In the genomic region with DNA sequence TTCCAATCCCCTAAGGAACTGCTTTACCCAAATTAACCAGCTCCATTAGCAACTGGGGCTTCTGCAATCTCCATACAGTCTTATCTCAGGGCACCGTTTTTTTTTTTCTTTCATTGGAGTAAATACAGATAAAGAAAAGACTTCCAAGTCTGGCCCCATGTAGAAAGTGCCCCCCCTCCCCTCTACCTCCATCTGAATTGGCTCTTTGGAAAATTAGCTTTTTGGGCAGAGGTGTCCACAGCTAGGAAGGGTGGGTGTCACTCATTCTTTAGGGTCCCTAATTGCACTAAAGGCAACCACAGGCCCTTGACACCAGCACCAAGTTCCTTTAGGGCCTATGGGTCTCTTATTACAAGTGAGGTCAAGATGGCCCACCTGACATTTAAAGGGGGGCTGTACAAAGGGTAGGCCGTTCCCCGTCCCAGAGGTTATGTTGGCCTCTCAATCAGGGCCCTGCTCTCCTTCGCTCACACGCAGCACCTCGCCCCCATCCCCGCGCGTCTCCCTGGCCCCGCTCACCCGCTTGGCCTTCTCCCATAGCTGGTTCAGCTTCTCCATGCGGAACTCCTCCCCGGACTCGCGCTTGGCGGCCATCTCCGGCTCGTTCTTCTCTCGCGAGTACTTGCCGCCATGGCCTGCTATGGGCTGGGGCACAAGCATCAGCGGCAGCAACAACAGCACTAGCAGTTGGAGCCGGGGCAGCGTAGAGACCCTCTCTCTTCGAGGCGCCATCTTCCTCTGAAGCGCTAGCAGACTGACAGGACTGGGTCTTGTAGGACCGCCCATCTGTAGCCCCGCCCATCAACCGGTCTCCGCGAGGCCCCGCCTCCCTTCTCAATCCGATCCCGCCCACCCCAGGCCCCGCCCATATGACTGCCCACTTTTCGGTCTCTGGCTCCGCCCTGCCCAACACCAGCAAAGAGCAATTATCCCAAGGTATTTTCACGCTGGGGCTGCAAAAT, we compare ENCODE assay signal across 8 mouse cellular contexts. TPM values are rescaled to one million over a fixed set of nuclear protein-coding genes. Genes with fewer than 3 reads are reported as not detected.
DNase-seq lines count a peak whose midpoint lies in the region; ATAC-seq and TF ChIP-seq lines count a peak whose summit lies in the region.

Gene Lrpap1, minus strand, starts transcription at position 807 of the 962 bp plus-strand sequence.

- WGBS in forebrain, embryonic 16.5 days: under 1% methylated on average over 37 of the region's 39 CpGs
- WGBS in lung, embryonic 14.5 days: under 1% methylated on average over 39 of the region's 39 CpGs
- under 1% methylated on average over 39 of the region's 39 CpGs for whole genome bisulfite sequencing in olfactory bulb, adult 2 months
- under 1% methylated on average over 39 of the region's 39 CpGs for WGBS in thymus, adult 2 months

- H3K9me3 ChIP-seq in G1E (replicated peaks): no peaks in the 10 kb centered on the region
- H3K9me3 ChIP-seq in forebrain, embryonic 16.5 days (ENCODE audit: control insufficient read depth, low read length): no peaks in the 10 kb centered on the region
- no peaks in the 10 kb centered on the region for H3K9me3 ChIP-seq in lung, embryonic 14.5 days (ENCODE audit: low read depth, low read length)

- ATAC-seq in G1E (ENCODE audit: extremely low read depth, insufficient number of reproducible peaks, low FRiP score, poor library complexity, severe bottlenecking): peak; percentile 86
- peak; percentile 96 for ATAC-seq in forebrain, embryonic 16.5 days
- ATAC-seq in lung, embryonic 14.5 days (ENCODE audit: insufficient read depth): peak; percentile 94

- peak; percentile 79 for DNase-seq in G1E (ENCODE audit: low spot score)
- DNase-seq in cerebellum, adult 18-20 months: peak; percentile 91 to 92
- DNase-seq in heart, postnatal 36 days: peak; percentile 90 to 91
- DNase-seq in layer of hippocampus, adult 2 months (ENCODE audit: low spot score in 2 of 2): peak; percentile 89 to 91
- DNase-seq in lung, embryonic 14.5 days: peak; percentile 95
- peak; percentile 85 for DNase-seq in thymus, adult 2 months

- H3K4me2 ChIP-seq in forebrain, embryonic 16.5 days (ENCODE audit: low read length): peak within 1 kb of the TSS; percentile 63
- peak within 1 kb of the TSS; percentile 75 for H3K4me2 ChIP-seq in lung, embryonic 14.5 days

- H3K27me3 ChIP-seq in G1E (ENCODE audit: insufficient read depth, low read length): peaks cover 22% of the 10 kb centered on the region
- no peaks in the 10 kb centered on the region; the same call in 1 of the 2 replicates for H3K27me3 ChIP-seq in forebrain, embryonic 16.5 days (replicated peaks; ENCODE audit: control insufficient read depth, insufficient read depth, low read length)
- H3K27me3 ChIP-seq in lung, embryonic 14.5 days (ENCODE audit: insufficient read depth, low read length): no peaks in the 10 kb centered on the region
- no peaks in the 10 kb centered on the region for H3K27me3 ChIP-seq in thymus, adult 2 months (ENCODE audit: control insufficient read depth, insufficient read depth, low read length)

- TF ChIP-seq POLR2A in olfactory bulb, adult 2 months (IDR thresholded peaks at IDR 0.05; ENCODE audit: insufficient read depth, low read depth, low read length): peak; percentile 95
- peak; percentile 74 for TF ChIP-seq POLR2A in thymus, adult 2 months (IDR thresholded peaks at IDR 0.05; ENCODE audit: control insufficient read depth, extremely low read depth, insufficient read depth, low read length, poor library complexity)

- peak within 1 kb of the TSS; percentile 73 for H3K27ac ChIP-seq in forebrain, embryonic 16.5 days (ENCODE audit: low read length)
- peak within 1 kb of the TSS; percentile 84 for H3K27ac ChIP-seq in layer of hippocampus, adult 2 months
- peak within 1 kb of the TSS; percentile 78 for H3K27ac ChIP-seq in lung, embryonic 14.5 days (ENCODE audit: low read depth)
- H3K27ac ChIP-seq in olfactory bulb, adult 2 months (ENCODE audit: insufficient read depth, low read depth, low read length): peak within 1 kb of the TSS; percentile 62
- H3K27ac ChIP-seq in thymus, adult 2 months (ENCODE audit: control insufficient read depth, insufficient read depth, low read length): no peak within 1 kb of the TSS

- intact Hi-C loops in heart, postnatal 36 days (cut with DNase I): loop anchor here (10.0 kb wide), 1 partner anchor 580 kb away; the partner anchor contains the start of gene Sh3bp2

- H3K9ac ChIP-seq in forebrain, embryonic 16.5 days (replicated peaks; ENCODE audit: low read depth, low read length): peak within 1 kb of the TSS; percentile 89
- peak within 1 kb of the TSS; percentile 70 for H3K9ac ChIP-seq in lung, embryonic 14.5 days

- peak within 1 kb of the TSS; percentile 80 for H3K4me3 ChIP-seq in G1E (ENCODE audit: low read depth, low read length)
- H3K4me3 ChIP-seq in forebrain, embryonic 16.5 days (replicated peaks; ENCODE audit: low read length): peak within 1 kb of the TSS; percentile 80
- peak within 1 kb of the TSS; percentile 86 for H3K4me3 ChIP-seq in layer of hippocampus, adult 2 months
- H3K4me3 ChIP-seq in lung, embryonic 14.5 days (ENCODE audit: low read depth, low read length): peak within 1 kb of the TSS; percentile 78
- H3K4me3 ChIP-seq in olfactory bulb, adult 2 months (ENCODE audit: insufficient read depth, low read depth, low read length): peak within 1 kb of the TSS; percentile 95
- H3K4me3 ChIP-seq in thymus, adult 2 months (ENCODE audit: control insufficient read depth, insufficient read depth, low read length): peak within 1 kb of the TSS; percentile 67

- peaks cover 21% of the 10 kb centered on the region for H3K4me1 ChIP-seq in G1E (ENCODE audit: insufficient read depth, low read depth, low read length)
- peaks cover 25% of the 10 kb centered on the region for H3K4me1 ChIP-seq in forebrain, embryonic 16.5 days (replicated peaks; ENCODE audit: control insufficient read depth, insufficient read depth, low read length)
- peaks cover 7% of the 10 kb centered on the region; the same call in 1 of the 2 replicates for H3K4me1 ChIP-seq in lung, embryonic 14.5 days (ENCODE audit: insufficient read depth)
- peaks cover 19% of the 10 kb centered on the region for H3K4me1 ChIP-seq in olfactory bulb, adult 2 months (ENCODE audit: control insufficient read depth, insufficient read depth, low read length)
- peaks cover 18% of the 10 kb centered on the region for H3K4me1 ChIP-seq in thymus, adult 2 months (replicated peaks; ENCODE audit: control insufficient read depth, insufficient read depth, low read length)

- TF ChIP-seq CTCF in G1E (IDR thresholded peaks at IDR 0.05; ENCODE audit: low read depth, low read length): no peak
- no peak for TF ChIP-seq CTCF in layer of hippocampus, adult 2 months (conservative IDR thresholded peaks at IDR 0.05)
- no peak for TF ChIP-seq CTCF in lung, embryonic 14.5 days (IDR thresholded peaks at IDR 0.05; ENCODE audit: low read depth)
- no peak for TF ChIP-seq CTCF in olfactory bulb, adult 2 months (IDR thresholded peaks at IDR 0.05; ENCODE audit: insufficient read depth, low read depth, low read length)
- peak; percentile 41; the same call in 1 of the 2 replicates for TF ChIP-seq CTCF in thymus, adult 2 months (IDR thresholded peaks at IDR 0.05; ENCODE audit: borderline replicate concordance, control insufficient read depth, extremely low read depth, insufficient read depth, low read length, poor library complexity)

- H3K36me3 ChIP-seq in G1E (replicated peaks): peaks cover 40% of the 10 kb centered on the region
- H3K36me3 ChIP-seq in forebrain, embryonic 16.5 days (ENCODE audit: control insufficient read depth, insufficient read depth): peaks cover 16% of the 10 kb centered on the region
- peaks cover 23% of the 10 kb centered on the region for H3K36me3 ChIP-seq in lung, embryonic 14.5 days (ENCODE audit: insufficient read depth)
- peaks cover 14% of the 10 kb centered on the region for H3K36me3 ChIP-seq in thymus, adult 2 months (ENCODE audit: control insufficient read depth, insufficient read depth, low read length)

RNA-seq across cellular contexts. Expression of gene Lrpap1, which starts in this region (rescaled TPM):
- total RNA-seq in G1E (2014; fragmentation: Nextera tagmentation): 12.4 and 17.5 TPM in 2 replicates
- 42.5 and 44.5 TPM in 2 replicates for total RNA-seq in G1E (2017)
- 10.5 and 20.8 TPM in 2 replicates for polyA plus RNA-seq in G1E (2012)
- polyA plus RNA-seq in forebrain, embryonic 16.5 days (2015; fragmentation: Nextera tagmentation; extraction: Ambion mirVana): 151 and 155 TPM in 2 replicates
- 10 to 100 TPM; 51.5 to 54.2 TPM for total RNA-seq in heart, postnatal 36 days (2021)
- total RNA-seq in layer of hippocampus, adult 2 months (2021): 100 to 1,000 TPM; 150 to 159 TPM
- polyA plus RNA-seq in lung, embryonic 14.5 days (2014; fragmentation: Nextera tagmentation; extraction: Ambion mirVana): 120 and 127 TPM in 2 replicates
- polyA plus RNA-seq in olfactory bulb, adult 2 months (2012; ENCODE audit: insufficient read depth, insufficient read length, low replicate concordance, missing spikeins): not detected in 2 replicates
- 18.9 and 24.4 TPM in 2 replicates for polyA plus RNA-seq in thymus, adult 2 months (2012; rRNA removed)
